Mouse (Mus musculus): ENCODE measurements around the gene Pcyt1a. TPM values are rescaled to one million over a fixed set of nuclear protein-coding genes. Genes with fewer than 3 reads are reported as not detected.
"Not testable (repeated sequence)": the region's sequence is repeated elsewhere in the genome, so short reads cannot be mapped to it uniquely, and the experiment has no call there.

The Pcyt1a gene
- polyA plus RNA-seq, 1 experiment from 2014 or later = 47.5 TPM

DNA sequence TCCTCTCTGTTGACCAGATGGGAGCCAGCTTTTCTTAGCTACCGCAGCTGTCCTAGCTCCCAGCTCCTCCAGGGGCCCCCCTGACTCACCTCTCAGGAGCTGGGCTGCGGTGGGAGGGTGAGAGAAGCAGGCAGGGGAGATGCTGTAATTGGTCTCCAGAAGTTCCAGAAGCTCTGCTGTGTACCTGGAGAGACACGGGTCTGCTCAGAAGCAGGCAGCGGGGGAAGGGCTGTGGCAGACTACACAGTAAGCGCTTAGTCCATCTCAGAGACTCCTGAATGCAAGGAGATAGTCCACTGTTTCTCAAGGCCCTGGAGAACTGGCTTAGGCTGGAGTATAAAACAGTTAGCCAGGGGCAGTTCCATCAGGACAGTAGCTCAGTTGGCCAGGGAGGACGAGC, 55.3 kb downstream of the Pcyt1a start:
- no peaks in the 10 kb centered on the region for H3K36me3 ChIP-seq
- no peak overlapping the region for H3K4me3 ChIP-seq
- no peak overlapping the region for H3K27ac ChIP-seq
- H3K9me3 ChIP-seq (replicated peaks) = no peaks in the 10 kb centered on the region
- ATAC-seq (ENCODE audit: low FRiP score) = no peak
- H3K4me2 ChIP-seq (replicated peaks) = no peak overlapping the region
- no peaks in the 10 kb centered on the region; the same call in 1 of the 2 replicates for H3K4me1 ChIP-seq
- H3K9ac ChIP-seq = no peak overlapping the region
- WGBS = 77% methylated on average over 6 of the region's 6 CpGs
- H3K27me3 ChIP-seq = no peaks in the 10 kb centered on the region

DNA sequence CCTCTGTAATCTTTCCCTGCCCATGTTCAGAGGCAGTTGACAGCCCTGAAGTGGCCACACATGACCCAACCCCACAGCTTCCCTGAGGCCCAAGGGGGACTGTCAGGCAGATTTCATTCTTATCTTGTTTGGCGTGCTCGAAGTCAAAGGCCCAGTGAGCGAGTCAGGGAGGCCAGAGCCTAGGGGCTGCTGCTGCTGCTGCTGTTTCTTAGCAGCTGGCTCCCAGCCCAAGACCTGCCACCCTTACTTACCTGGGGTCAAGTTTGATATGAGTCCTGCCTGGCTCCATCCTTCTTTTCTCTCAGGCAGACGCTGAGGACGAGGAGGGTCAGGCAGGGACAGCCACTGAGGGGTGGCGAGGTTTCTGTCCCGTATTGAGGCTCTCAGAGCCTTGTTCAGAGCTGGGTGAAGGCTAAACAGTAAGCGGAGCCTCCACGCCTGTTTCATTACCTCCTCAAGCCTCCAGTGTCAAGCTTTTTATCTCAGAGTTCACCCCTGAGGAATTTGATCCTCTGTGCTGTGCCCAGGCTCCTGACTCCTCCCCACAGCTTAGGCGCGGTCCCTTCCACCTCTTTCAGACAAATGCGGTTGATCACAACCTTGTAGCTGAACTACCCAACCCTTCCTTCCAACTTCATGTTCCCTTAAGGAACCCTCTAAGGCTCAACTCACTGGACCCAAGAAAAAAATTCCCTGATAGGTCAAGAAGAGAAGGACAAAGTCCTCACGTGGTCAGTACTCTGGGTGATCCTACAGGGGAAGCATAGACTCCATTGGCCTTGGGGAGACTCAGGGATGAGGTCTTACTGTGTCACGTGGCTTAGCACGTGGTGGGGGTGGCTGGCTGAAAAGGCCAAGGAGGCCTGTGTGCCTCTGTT, 56.8 kb downstream of the Pcyt1a start, which contains the start of gene Slc51a:
Slc51a (minus strand) TSS at position 646 of the 878 bp plus-strand sequence.
- H3K27ac ChIP-seq = no peak within 1 kb of the TSS
- no peak within 1 kb of the TSS for H3K4me2 ChIP-seq (replicated peaks)
- 64% methylated on average over 15 of the region's 15 CpGs for WGBS
- H3K9ac ChIP-seq = no peak within 1 kb of the TSS
- H3K36me3 ChIP-seq = no peaks in the 10 kb centered on the region
- no peak within 1 kb of the TSS for H3K4me3 ChIP-seq
- H3K27me3 ChIP-seq = no peaks in the 10 kb centered on the region
- no peaks in the 10 kb centered on the region; the same call in 1 of the 2 replicates for H3K4me1 ChIP-seq
- H3K9me3 ChIP-seq (replicated peaks) = no peaks in the 10 kb centered on the region
- ATAC-seq (ENCODE audit: low FRiP score) = no peak

DNA sequence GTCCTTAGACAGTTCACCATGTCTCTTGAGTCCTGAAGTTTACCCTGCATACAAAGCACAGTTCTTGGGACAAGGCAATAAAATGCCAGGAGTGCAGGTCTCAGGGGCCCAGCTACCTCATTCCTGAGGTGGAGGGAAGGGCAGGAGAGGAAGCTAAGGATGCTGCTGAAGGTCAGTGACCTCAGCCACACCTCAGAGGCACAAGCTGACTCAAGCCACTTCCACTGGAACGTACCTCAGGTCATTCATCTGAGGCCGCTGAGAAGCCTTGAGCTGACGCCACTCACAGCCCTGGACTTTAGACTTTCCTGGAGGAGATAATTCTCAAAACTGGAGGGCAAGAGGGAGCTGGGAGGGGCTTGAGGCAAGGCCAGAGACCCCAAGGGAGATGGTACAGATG, 58.2 kb downstream of the Pcyt1a start:
- H3K9ac ChIP-seq = no peak overlapping the region
- H3K4me2 ChIP-seq (replicated peaks) = no peak overlapping the region
- H3K9me3 ChIP-seq (replicated peaks) = no peaks in the 10 kb centered on the region
- H3K36me3 ChIP-seq = no peaks in the 10 kb centered on the region
- ATAC-seq (ENCODE audit: low FRiP score) = no peak
- no peak overlapping the region for H3K27ac ChIP-seq
- no peaks in the 10 kb centered on the region; the same call in 1 of the 2 replicates for H3K4me1 ChIP-seq
- no peak overlapping the region for H3K4me3 ChIP-seq
- H3K27me3 ChIP-seq = no peaks in the 10 kb centered on the region
- 88% methylated on average over 3 of the region's 3 CpGs for WGBS

DNA sequence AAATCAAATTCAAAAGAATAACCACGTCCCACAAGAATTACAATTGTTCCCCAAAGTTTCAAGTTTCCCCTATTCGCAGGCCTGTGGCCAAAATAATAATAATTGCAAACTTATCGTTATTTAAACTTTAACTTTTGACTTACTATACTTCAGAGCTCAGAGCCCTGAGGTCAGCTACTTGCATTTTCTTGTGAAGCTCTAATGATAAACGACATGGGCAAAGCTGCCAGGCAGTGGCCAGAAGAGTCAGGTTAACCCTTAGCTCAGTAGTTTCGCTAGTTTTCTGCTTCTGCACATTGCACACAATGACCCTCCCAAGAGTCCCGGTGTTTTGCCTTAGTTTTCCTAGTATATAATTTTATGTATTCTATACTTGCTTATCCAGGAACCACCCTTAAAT, 63.6 kb downstream of the Pcyt1a start:
- H3K4me3 ChIP-seq; H3K9ac ChIP-seq; H3K9me3 ChIP-seq (replicated peaks); ATAC-seq (ENCODE audit: low FRiP score); H3K4me2 ChIP-seq (replicated peaks); H3K27me3 ChIP-seq; H3K27ac ChIP-seq; H3K36me3 ChIP-seq; H3K4me1 ChIP-seq: not testable (repeated sequence)
- WGBS = 78% methylated on average over 6 of the region's 6 CpGs

DNA sequence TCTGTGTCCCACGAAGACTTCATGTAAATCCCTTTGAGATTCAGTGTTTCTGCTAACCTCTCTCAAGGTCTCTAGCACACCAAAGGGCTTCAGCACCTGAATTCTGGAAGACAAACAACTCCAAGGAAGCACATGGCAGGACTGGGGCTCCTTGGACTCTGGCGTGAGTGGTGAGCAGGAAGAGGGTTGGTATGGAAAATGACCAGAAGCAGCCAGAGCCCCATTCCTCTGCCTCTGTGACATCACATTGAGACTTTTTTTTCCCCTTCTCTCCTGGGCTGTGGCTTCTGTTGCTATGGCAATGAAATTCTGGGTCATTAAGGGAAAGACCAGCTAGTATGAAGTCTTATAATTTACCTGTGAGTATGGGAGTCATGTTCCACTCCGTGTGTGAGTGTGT, 65.2 kb downstream of the Pcyt1a start, which contains the start of gene Zdhhc19:
Zdhhc19 (plus strand) TSS at position 301 of the 400 bp plus-strand sequence.
- Histone ChIP-seq H3K4me1 (no peaks in the 10 kb centered on the region), H3K27me3 (0 out of 2 replicates have a peak, but pooled peaks cover 3% of the 10 kb centered on the region), H3K27ac (no peak within 1 kb of the TSS), H3K4me3 (no peak within 1 kb of the TSS), H3K36me3 (no peaks in the 10 kb centered on the region), H3K9ac (no peak within 1 kb of the TSS), H3K4me2 (replicated peaks) (no peak within 1 kb of the TSS), H3K9me3 (replicated peaks) (no peaks in the 10 kb centered on the region)
- ATAC-seq (ENCODE audit: low FRiP score) = no peak
- 76% methylated on average over 3 of the region's 3 CpGs for WGBS

DNA sequence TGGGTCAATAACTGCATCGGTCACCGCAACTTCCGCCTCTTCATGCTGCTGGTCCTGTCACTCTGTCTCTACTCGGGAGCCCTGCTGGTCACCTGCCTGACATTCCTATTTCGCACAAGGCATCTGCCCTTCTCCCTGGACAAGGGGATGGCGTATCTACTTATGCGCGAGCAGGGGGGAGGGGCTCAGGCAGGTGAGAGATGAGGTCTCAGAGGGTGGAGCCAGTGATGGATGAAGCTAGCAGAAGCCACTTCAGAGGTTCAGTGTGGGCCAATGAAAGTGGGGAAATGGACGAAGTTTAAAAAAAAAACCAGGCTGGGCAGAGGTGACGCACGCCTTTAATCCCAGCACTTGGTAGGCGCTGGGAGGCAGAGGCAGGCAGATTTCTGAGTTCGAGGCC, 68.3 kb downstream of the Pcyt1a start:
- 60% methylated on average over 13 of the region's 13 CpGs for WGBS
- H3K36me3 ChIP-seq = no peaks in the 10 kb centered on the region
- no peak overlapping the region for H3K4me3 ChIP-seq
- no peak overlapping the region for H3K9ac ChIP-seq
- no peak for ATAC-seq (ENCODE audit: low FRiP score)
- no peaks in the 10 kb centered on the region for H3K9me3 ChIP-seq (replicated peaks)
- H3K27ac ChIP-seq = no peak overlapping the region
- no peak overlapping the region for H3K4me2 ChIP-seq (replicated peaks)
- no peaks in the 10 kb centered on the region for H3K4me1 ChIP-seq
- 0 out of 2 replicates have a peak, but pooled peaks cover 3% of the 10 kb centered on the region for H3K27me3 ChIP-seq

DNA sequence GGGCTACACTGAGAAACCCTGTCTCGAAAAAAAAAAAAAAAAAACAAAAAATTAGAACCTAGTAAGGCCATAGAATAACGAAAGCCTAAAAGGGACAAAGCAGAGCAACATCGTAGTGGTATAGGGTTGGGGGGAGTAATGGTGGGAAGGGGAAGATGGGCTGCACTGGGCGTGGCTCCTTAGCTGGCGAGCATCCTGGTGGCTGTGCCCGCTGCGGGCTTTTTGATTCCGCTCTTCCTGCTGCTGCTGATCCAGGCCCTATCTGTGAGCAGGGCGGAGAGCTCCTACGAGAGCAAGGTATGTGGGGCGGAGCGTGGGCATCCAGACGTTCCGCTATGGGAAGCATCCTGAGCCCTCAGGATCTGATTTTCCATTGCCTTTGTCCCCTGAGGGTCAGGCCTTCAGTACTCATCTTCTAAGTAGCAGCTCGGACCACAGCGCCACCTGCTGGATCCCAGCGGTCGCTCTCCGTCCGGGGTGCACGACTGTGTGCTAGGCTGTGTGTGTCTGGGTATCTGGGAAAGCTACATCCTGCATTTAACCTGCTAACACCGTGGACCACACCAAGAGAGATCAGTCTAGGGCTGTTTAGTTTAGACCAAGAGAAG, 68.8 kb downstream of the Pcyt1a start:
- H3K9me3 ChIP-seq (replicated peaks) = no peaks in the 10 kb centered on the region
- 10% methylated on average over 22 of the region's 22 CpGs for WGBS
- no peaks in the 10 kb centered on the region for H3K4me1 ChIP-seq
- peak; percentile 94 for ATAC-seq (ENCODE audit: low FRiP score)
- H3K27ac ChIP-seq = no peak overlapping the region
- H3K4me3 ChIP-seq = peak overlapping the region; percentile 37
- no peaks in the 10 kb centered on the region for H3K36me3 ChIP-seq
- peak overlapping the region; percentile 59; the same call in 1 of the 2 replicates for H3K9ac ChIP-seq
- peak overlapping the region; percentile 63 for H3K4me2 ChIP-seq (replicated peaks)
- 0 out of 2 replicates have a peak, but pooled peaks cover 3% of the 10 kb centered on the region for H3K27me3 ChIP-seq

DNA sequence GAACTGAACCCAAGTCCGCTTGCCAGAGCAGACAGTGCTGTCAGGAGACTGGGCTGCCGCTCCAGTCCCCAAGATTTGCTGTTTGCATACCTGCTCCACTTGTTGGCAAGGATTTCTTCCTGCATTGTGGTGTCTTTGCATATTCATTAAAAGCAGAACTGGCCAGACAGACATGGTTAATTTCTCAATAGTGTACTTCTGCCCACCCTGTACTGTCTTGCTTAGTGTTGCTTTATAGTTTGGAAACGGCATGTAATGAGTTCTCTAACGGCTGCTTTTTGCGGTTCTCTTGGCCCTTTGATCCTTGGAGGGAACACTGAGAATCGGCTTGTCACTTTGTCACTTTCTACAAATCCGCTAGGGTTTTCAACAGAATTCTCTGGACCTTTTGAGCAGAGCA, 70.7 kb downstream of the Pcyt1a start:
- no peak overlapping the region for H3K9ac ChIP-seq
- no peaks in the 10 kb centered on the region for H3K36me3 ChIP-seq
- no peaks in the 10 kb centered on the region for H3K4me1 ChIP-seq
- 0 out of 2 replicates have a peak, but pooled peaks cover 3% of the 10 kb centered on the region for H3K27me3 ChIP-seq
- H3K4me3 ChIP-seq = no peak overlapping the region
- no peak for ATAC-seq (ENCODE audit: low FRiP score)
- no peak overlapping the region for H3K4me2 ChIP-seq (replicated peaks)
- no peak overlapping the region for H3K27ac ChIP-seq
- 77% methylated on average over 7 of the region's 7 CpGs for WGBS
- H3K9me3 ChIP-seq (replicated peaks) = no peaks in the 10 kb centered on the region

DNA sequence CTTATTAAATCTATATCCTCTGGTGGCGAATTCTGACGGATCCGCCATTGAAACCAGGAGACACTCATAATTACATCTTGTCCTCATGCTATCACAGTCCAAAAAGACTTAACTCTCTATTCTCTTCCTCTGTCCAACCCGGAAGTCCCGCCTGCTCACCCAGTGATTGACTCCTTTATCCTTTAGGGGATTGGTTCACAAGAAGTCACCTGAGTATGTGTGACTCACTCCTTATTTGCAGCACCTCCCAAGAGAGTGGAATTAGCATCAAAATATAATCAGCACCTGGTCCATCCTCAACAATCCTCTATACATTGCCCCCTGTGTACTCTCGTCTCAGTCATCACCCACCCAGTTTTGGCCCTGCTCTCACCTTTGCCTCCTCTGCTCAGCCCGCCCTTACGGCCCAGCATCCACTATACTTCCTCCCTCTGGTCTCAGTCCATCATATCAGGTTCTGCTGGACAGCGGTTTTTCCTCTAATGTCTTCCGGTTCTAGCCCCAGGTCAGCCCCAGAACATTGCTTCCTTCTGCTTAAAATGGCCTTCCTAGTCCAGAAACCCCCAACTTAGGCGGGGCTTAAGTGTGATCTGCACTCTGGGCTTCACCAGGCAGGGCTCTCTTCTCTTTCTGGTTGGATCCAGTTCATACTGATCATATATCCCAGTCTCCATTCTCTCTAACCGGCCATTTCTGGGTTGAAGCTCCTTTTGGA, 72.1 kb downstream of the Pcyt1a start:
- H3K4me2 ChIP-seq (replicated peaks) = no peak overlapping the region
- no peaks in the 10 kb centered on the region for H3K9me3 ChIP-seq (replicated peaks)
- no peak for ATAC-seq (ENCODE audit: low FRiP score)
- no peak overlapping the region for H3K4me3 ChIP-seq
- H3K9ac ChIP-seq = no peak overlapping the region
- 0 out of 2 replicates have a peak, but pooled peaks cover 3% of the 10 kb centered on the region for H3K27me3 ChIP-seq
- 83% methylated on average over 12 of the region's 12 CpGs for whole genome bisulfite sequencing
- H3K27ac ChIP-seq = no peak overlapping the region
- H3K4me1 ChIP-seq = no peaks in the 10 kb centered on the region
- H3K36me3 ChIP-seq = no peaks in the 10 kb centered on the region

DNA sequence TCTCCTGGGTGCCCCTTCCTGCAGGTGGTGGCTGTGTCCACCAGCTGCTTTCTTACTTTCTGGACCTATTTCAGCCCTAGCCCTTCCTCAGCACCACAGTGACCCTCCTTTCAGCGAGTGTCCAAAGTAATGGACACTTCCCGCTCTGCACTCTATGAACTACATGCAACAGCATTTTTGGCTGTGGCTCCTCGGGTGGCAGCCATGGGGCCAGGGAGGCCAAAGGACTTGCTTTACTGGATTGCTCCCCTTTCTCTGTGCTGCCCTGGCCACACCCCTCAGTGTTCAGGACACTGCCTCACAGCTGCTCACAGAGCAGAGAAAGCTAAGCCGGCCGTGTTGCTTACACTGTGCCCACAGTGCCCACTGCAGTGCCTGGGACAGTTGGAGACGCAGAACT, 72.9 kb downstream of the Pcyt1a start:
- Histone ChIP-seq H3K9ac (no peak overlapping the region), H3K4me1 (no peaks in the 10 kb centered on the region), H3K4me3 (no peak overlapping the region), H3K27ac (no peak overlapping the region), H3K27me3 (0 out of 2 replicates have a peak, but pooled peaks cover under 1% of the 10 kb centered on the region), H3K4me2 (replicated peaks) (no peak overlapping the region), H3K36me3 (no peaks in the 10 kb centered on the region), H3K9me3 (replicated peaks) (no peaks in the 10 kb centered on the region)
- 76% methylated on average over 6 of the region's 6 CpGs for WGBS
- no peak for ATAC-seq (ENCODE audit: low FRiP score)

DNA sequence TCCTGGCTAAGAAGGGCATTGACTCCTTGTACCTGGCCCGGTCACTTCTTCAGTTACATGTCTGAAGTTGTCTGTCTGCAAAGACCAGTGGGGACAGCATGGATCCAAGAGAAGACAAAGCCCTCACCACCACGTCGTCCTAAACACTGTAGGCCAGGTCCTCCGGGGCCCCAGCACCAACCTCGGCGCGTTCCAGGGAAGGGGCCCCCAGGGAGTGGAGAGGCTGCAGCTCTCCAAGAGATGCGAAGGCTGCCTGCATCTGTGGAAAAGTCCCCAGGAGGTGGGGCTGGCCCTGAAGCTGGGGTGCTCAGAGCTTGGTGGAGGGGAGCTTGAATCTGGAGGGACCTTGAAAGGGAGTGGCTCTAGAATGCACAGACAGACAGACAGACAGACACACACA, 75.6 kb downstream of the Pcyt1a start:
- ATAC-seq (ENCODE audit: low FRiP score) = no peak
- no peak overlapping the region for H3K27ac ChIP-seq
- no peaks in the 10 kb centered on the region for H3K27me3 ChIP-seq
- no peak overlapping the region for H3K4me3 ChIP-seq
- no peaks in the 10 kb centered on the region for H3K9me3 ChIP-seq (replicated peaks)
- no peak overlapping the region for H3K4me2 ChIP-seq (replicated peaks)
- H3K9ac ChIP-seq = no peak overlapping the region
- no peaks in the 10 kb centered on the region for H3K36me3 ChIP-seq
- 77% methylated on average over 8 of the region's 8 CpGs for WGBS
- H3K4me1 ChIP-seq = peaks cover 8% of the 10 kb centered on the region

DNA sequence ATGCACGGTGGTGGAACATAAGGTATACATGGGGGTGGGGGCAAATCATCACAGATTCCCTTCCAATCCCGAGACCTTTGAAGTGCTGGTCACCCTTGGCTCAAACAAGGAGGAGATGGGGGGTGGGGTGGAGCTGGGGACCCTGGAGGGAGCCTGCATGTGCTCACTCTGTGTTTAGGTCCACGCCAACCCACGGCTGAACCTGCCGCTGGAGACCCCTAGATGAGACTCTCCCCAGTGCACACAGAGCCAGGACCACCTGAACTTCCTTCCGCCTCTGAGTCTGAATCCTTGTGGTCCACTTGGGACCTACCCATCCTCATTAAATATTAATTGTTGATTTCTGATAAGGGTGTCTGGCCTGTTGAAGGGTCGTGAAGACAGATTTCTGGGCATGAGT, 76.1 kb downstream of the Pcyt1a start:
- WGBS = 78% methylated on average over 7 of the region's 7 CpGs
- H3K4me2 ChIP-seq (replicated peaks) = no peak overlapping the region

More for the DNA sequence above, 76.1 kb downstream of the Pcyt1a start:
- Histone ChIP-seq H3K36me3 (no peaks in the 10 kb centered on the region), H3K4me3 (no peak overlapping the region), H3K9me3 (replicated peaks) (no peaks in the 10 kb centered on the region), H3K27me3 (no peaks in the 10 kb centered on the region), H3K9ac (no peak overlapping the region), H3K4me1 (peaks cover 8% of the 10 kb centered on the region), H3K27ac (no peak overlapping the region)
- no peak for ATAC-seq (ENCODE audit: low FRiP score)

All from hindbrain, embryonic 12.5 days (tissue).